Mouse (Mus musculus): ENCODE measurements around the gene 4933402N03Rik. TPM values are rescaled to one million over a fixed set of nuclear protein-coding genes. Genes with fewer than 3 reads are reported as not detected.

Gene 4933402N03Rik
- total and polyA plus RNA-seq, 3 experiments = not detected

DNA sequence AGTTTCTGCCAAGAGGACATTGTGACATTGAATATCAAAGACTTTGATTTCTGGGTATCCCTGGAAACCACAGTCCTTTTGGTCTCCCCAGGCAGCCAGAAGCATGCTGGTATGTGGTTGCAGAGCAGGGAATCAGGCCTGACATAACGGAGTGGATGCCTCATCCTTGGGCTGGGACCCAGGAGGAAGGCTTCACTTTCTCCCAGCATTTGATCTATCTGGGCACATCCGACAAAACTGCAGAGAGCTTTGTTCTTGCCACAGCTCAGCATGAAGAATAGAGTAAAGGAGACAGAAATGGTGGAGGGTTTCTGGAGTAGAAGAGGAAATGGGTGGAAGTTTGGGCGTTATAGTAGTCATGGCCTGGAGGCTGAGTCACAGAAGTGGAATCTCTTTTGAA lies 12.9 kb downstream of the 4933402N03Rik start:
- no peak overlapping the region for H3K9ac ChIP-seq (ENCODE audit: insufficient read depth, low read depth)
- H3K27ac ChIP-seq (ENCODE audit: insufficient read depth, low read depth) = no peak overlapping the region
- no peaks in the 10 kb centered on the region for H3K36me3 ChIP-seq (replicated peaks in 1 of 2; ENCODE audit: control insufficient read depth in 1 of 2, insufficient read depth in 1 of 2, low read length in 1 of 2)
- H3K79me2 ChIP-seq (replicated peaks; ENCODE audit: control insufficient read depth, extremely low read depth, insufficient read depth, poor library complexity, severe bottlenecking) = no peaks in the 10 kb centered on the region
- in situ Hi-C loops (cut with MboI; ENCODE audit: low pct_ligation_motif_present, low pct_unique_long_range_greater_than_20kb, low sequenced_read_pairs) (no loop called here), dilution Hi-C loops (cut with MboI; ENCODE audit: extremely low pct_ligation_motif_present, extremely low pct_unique_long_range_greater_than_20kb, low sequenced_read_pairs) (no loop called here)
- H3K4me1 ChIP-seq (ENCODE audit: control insufficient read depth in 1 of 2, insufficient read depth in 2 of 2) = no peaks in the 10 kb centered on the region
- no peak for DNase-seq (ENCODE audit: extremely low read depth)
- H3K4me2 ChIP-seq (ENCODE audit: insufficient read depth, low read depth, poor library complexity, severe bottlenecking) = no peak overlapping the region
- TF ChIP-seq TBP (conservative IDR thresholded peaks at IDR 0.05; ENCODE audit: low read depth, low read length) (no peak), KAT2A (IDR thresholded peaks at IDR 0.05; ENCODE audit: insufficient replicate concordance, low read length) (no peak), SIN3A (IDR thresholded peaks at IDR 0.05; ENCODE audit: low read length) (no peak), EP300 (IDR thresholded peaks at IDR 0.05; ENCODE audit: low read length) (no peak), SMC3 (IDR thresholded peaks at IDR 0.05; ENCODE audit: low read depth, low read length) (no peak), USF2 (conservative IDR thresholded peaks at IDR 0.05; ENCODE audit: low read depth, low read length) (no peak), RAD21 (IDR thresholded peaks at IDR 0.05; ENCODE audit: low read depth, low read length) (no peak), CHD2 (IDR thresholded peaks at IDR 0.05; ENCODE audit: low read length) (no peak), MAFK (IDR thresholded peaks at IDR 0.05; ENCODE audit: insufficient replicate concordance, low read length) (no peak), MXI1 (IDR thresholded peaks at IDR 0.05; ENCODE audit: low read depth, low read length) (no peak), MYC (IDR thresholded peaks at IDR 0.05; ENCODE audit: low read depth, low read length) (no peak), IRF4 (IDR thresholded peaks at IDR 0.05; ENCODE audit: low read depth, low read length) (no peak), CHD1 (IDR thresholded peaks at IDR 0.05; ENCODE audit: low read depth, low read length) (no peak), CTCF (conservative IDR thresholded peaks at IDR 0.05 in 1 of 2, IDR thresholded peaks at IDR 0.05 in 1 of 2; ENCODE audit: low read depth in 2 of 2, low read length in 2 of 2) (no peak), MEF2A (IDR thresholded peaks at IDR 0.05; ENCODE audit: borderline replicate concordance, low read depth, low read length) (no peak), NRF1 (IDR thresholded peaks at IDR 0.05; ENCODE audit: low read depth, low read length) (no peak)
- peaks cover 74% of the 10 kb centered on the region for H3K27me3 ChIP-seq (replicated peaks)
- H3K4me3 ChIP-seq (replicated peaks in 1 of 3; ENCODE audit: low read depth in 2 of 3, low read length in 2 of 3, poor library complexity in 1 of 3) = no peak overlapping the region
- no peaks in the 10 kb centered on the region for H3K9me3 ChIP-seq (replicated peaks; ENCODE audit: low read length)

DNA sequence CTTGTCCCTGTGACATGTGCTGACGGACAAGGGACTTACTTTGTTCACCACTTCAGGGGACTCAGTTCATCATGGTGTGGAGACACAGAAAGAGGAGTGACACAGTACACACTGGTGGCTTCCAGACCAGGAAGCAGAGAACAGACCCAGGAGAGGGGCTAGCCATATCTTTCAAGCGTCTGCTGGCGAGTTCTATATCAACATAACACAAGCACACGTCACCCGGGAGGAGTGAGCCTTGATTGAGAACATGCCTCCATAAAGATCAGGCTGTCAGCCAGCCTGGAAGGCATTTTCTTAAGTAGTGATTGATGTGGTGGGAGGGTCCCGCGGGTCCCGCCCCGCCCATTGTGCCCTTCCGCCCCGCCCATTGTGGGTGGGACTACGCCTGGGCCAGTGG lies 16.1 kb downstream of the 4933402N03Rik start:
- TF ChIP-seq POLR2AphosphoS2 (IDR thresholded peaks at IDR 0.05; ENCODE audit: low read depth, low read length) (no peak), JUND (conservative IDR thresholded peaks at IDR 0.05; ENCODE audit: low read depth, low read length) (no peak), CHD1 (IDR thresholded peaks at IDR 0.05; ENCODE audit: low read depth, low read length) (no peak)
- H3K36me3 ChIP-seq (replicated peaks in 1 of 2; ENCODE audit: control insufficient read depth in 1 of 2, insufficient read depth in 1 of 2, low read length in 1 of 2) = no peaks in the 10 kb centered on the region
- H3K4me3 ChIP-seq (replicated peaks in 1 of 3; ENCODE audit: low read depth in 2 of 3, low read length in 2 of 3, poor library complexity in 1 of 3) = no peak overlapping the region
- in situ Hi-C loops (cut with MboI; ENCODE audit: low pct_ligation_motif_present, low pct_unique_long_range_greater_than_20kb, low sequenced_read_pairs) (no loop called here), dilution Hi-C loops (cut with MboI; ENCODE audit: extremely low pct_ligation_motif_present, extremely low pct_unique_long_range_greater_than_20kb, low sequenced_read_pairs) (no loop called here)
- DNase-seq (ENCODE audit: extremely low read depth) = no peak
- H3K27ac ChIP-seq (ENCODE audit: insufficient read depth, low read depth) = no peak overlapping the region
- H3K4me2 ChIP-seq (ENCODE audit: insufficient read depth, low read depth, poor library complexity, severe bottlenecking) = no peak overlapping the region
- H3K9me3 ChIP-seq (replicated peaks; ENCODE audit: low read length) = no peaks in the 10 kb centered on the region
- H3K9ac ChIP-seq (ENCODE audit: insufficient read depth, low read depth) = no peak overlapping the region
- peaks cover 47% of the 10 kb centered on the region for H3K27me3 ChIP-seq (replicated peaks)
- no peaks in the 10 kb centered on the region for H3K4me1 ChIP-seq (ENCODE audit: control insufficient read depth in 1 of 2, insufficient read depth in 2 of 2)
- no peaks in the 10 kb centered on the region for H3K79me2 ChIP-seq (replicated peaks; ENCODE audit: control insufficient read depth, extremely low read depth, insufficient read depth, poor library complexity, severe bottlenecking)
